Mouse (Mus musculus): ENCODE measurements around the gene Fer1l5.

Gene Fer1l5

DNA sequence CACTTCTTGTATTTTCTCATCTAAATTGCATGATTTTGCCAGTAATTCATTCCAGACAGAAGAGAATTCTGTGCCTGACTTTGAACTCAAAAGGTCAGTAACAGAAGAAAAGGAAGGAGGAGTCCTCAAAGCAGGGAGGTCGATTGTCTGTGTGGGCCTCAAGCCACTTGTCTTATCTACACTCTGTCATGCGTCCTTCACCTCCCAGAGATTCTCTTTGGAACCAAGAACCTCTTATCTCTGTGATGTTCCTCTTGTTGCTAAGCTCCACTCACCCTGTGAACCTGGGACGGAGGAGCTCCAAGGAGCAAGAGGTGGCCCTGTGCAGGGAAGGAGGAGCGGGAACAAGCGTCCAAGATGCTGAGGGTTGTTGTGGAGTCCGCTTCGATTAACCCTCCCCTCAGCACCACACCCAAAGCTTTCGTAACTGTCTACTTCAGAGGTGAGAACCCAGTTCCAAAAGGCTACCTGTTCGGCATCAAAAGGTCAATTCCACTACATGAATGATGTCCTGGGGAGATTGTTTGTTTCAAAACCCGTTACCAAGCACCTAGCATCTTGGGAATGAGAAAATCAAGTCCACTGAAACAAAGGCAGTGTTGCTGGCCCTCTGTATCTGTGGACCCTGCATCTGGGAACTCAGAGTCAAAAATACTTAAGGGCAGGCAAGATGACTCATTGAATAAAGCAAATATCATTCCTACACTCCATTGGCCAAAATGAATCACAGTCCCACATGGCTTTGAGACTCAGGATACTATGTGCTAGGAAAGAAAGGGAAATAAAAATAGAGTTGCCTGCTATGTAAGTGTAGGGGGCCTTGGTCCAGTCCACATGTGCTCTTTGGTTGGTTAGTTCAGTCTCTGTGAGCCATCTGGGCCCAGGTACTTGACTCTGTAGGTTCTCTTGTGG is at the start of gene Fer1l5:
Fer1l5 (plus strand) TSS at position 358 of the 912 bp plus-strand sequence.
- DNase-seq (ENCODE audit: low read depth) = no peak

GRCm38 (mm10) chr1:36323076-36323475 is 49.0 kb upstream of the Fer1l5 start:
- DNase-seq (ENCODE audit: low read depth) = no peak

DNA sequence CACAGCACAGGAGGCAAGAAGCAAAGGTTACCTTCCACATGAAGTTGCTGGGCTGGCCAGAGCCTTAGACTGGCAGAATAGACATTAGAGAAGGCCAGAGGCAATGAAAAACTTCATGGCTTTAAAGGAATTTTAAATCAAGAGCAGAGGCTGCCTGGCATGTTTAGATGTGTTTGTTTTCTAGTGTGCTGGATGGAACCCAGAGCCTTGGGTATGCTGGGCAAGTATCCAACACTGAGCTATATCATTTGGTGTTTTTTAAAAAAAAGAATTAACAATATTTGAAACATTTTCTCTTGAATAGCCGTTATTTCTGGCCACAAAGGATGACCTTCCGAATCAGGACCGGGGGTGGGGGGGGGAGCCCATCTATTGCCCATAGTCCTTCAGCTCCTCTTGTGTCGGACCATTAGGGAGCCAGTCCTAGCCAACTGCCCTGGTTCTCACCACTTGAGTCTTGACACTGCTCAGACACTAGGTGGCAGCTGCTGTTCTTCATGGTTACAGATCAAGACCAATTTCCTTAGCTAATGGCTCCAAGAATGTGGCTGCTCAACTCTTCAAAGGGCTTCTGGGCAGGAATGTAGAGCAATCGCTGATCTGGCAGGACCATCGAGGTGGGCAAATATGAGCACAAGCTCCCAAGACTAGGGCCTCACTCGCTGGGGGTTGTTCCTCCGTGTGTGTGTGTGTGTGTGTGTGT is 48.2 kb upstream of the Fer1l5 start:
- DNase-seq (ENCODE audit: low read depth) = peak; percentile 54

- no peak for DNase-seq (ENCODE audit: low read depth)
Measured at GRCm38 (mm10) chr1:36325900-36326321, 46.2 kb upstream of the Fer1l5 start.

- no peak for DNase-seq (ENCODE audit: low read depth)
Measured at GRCm38 (mm10) chr1:36326815-36327214, 45.3 kb upstream of the Fer1l5 start.

DNA sequence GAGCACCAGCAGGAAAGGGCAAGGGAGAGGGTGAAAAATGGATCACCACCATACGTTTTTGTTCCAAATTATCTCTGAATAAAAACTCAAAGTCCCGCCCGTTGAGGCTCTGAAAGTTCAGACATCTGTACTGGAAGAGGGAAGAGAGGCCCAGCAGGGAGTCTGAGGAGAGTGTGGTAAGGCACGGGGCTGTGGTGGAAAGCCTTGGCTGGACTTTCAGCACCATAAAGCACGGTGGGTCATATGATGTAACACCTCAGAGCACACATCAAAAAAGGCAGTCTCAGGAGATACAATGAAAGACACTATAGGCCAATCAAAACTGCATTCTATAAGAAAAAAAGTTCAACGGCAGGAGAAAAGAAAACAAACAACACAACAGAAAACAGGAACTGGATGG is 40.3 kb upstream of the Fer1l5 start:
- no peak for DNase-seq (ENCODE audit: low read depth)

DNA sequence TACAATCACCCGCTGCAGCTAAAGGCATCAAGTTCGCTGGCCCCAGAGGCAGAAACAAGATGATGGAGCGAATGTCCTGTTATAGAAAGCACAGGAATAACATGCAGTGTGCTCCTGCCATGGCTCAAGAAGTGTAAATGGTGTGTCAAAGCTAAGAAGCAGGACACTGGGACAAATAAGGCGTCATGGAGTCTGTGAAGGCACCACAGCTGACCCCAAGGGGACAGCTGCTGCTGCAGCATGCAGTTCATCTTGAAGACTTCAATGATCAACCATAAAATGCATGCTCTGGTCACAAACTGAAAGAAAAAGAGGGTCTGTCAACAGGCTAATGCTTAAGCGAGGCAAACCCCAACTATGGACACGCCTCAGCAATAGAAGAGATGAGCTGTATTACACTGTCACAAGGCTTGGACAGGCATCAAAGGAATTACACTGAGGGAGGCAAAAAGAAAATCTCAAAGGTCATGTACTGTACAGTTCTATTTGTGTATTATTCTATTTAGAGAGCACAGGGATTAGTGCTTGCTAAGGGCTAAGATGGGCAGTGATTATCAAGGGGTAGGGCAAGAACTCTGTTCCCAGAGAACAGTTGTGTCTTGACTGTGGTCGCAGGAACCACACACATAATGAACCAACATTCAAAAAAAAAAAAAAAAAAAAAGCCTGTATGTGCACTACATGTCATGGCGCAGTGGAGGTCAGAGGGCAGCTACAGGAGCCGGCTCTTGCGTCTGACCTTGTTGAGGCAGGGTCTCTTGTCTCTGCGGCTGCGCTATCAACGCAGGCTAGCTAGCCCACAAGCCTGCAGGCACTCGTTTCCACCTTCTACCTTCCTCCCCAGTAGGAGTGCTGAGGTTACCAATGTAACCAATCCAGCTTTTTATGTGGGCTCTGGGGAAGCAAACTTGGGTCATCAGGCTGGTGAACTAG is 38.9 kb upstream of the Fer1l5 start:
- DNase-seq (ENCODE audit: low read depth) = no peak

GRCm38 (mm10) chr1:36342547-36342946 is 29.5 kb upstream of the Fer1l5 start:
- DNase-seq (ENCODE audit: low read depth) = no peak

GRCm38 (mm10) chr1:36352351-36352750 is 19.7 kb upstream of the Fer1l5 start:
- no peak for DNase-seq (ENCODE audit: low read depth)

GRCm38 (mm10) chr1:36356955-36357695 is 15.0 kb upstream of the Fer1l5 start:
- no peak for DNase-seq (ENCODE audit: low read depth)

DNA sequence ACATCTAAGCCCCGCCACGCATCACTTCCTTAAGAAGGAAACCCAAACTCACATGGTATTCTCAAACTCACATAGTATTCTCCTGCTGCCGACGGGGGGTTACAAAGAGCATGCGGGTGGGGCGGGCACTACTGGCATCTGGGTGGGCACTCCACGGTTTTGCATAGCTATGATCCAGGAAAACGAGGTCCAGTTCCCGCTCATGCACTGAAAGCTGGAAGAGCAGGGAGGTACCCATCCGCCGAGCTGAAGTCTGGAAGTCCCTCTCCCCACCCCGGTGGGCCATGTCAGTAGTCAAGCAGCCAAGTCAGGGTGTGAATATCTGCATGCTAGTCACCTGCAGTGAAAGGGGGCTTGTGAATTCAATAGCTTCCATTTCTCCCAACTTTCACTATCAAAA is 4.4 kb upstream of the Fer1l5 start:
- DNase-seq (ENCODE audit: low read depth) = no peak

DNA sequence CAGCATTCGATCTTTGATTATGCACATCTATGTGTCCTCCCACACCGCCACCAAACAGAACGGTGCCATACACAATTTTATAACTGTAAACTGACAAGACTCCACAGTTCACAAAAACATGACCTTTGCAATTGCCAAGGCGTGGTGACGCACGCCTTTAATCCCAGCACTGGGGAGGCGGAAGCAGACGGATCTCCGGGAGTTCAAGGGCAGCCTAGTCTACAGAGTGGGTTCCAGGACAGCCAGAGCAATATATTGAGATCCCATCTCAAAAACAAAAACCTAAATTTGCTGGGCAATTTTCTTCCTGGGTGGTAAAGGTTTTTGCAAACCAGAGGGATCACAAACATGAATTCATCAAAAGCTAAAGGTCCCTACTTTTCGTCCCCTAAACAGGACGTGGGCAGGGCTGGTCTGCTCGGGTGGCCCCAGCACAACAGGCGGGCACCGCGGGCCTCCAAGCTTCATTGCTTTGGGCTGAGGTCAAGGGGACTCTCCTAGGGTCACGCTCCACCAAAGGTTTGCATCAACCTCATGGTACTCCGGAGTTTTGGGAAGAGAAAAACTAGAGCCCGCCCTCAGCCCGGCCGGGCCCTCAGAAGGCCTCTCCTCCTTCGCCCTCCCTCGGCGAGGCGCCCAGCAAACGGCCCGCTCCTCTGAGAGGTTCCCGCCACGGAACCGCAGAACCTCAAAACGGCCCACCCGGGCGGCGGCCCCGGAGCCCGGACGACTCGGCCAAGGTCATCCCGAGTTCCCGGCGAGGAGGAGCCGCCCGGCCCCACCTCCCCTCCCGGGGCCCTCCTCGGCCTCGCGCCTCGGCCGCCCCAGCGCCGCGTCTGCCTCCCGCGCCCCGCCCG is 3.8 kb upstream of the Fer1l5 start:
- DNase-seq (ENCODE audit: low read depth) = peak; percentile 68

- peak; percentile 96 for DNase-seq (ENCODE audit: low read depth)
Measured at GRCm38 (mm10) chr1:36368969-36369645, 3.0 kb upstream of the Fer1l5 start, which contains the start of gene Kansl3. Gene Kansl3, minus strand, starts transcription at chr1:36369181.

DNA sequence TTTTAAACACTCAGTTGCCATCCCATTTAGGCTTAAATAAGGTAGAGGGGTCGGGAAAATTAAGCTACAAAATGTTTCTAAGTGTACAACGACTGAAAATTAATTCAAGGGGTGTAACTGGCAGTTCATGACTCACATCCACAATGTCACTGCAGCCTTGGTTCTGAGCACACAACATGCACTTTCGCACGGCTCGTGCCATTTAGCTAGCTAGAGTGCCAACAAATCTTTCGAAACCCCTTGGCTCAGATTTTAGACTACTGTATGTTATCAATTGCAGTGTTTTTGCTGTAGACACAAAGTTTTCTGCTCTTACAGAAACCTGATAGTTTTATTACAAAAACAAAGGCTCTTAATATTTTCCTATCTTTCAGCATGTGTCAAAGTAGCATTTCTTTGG is 1.2 kb upstream of the Fer1l5 start:
- DNase-seq (ENCODE audit: low read depth) = no peak

DNA sequence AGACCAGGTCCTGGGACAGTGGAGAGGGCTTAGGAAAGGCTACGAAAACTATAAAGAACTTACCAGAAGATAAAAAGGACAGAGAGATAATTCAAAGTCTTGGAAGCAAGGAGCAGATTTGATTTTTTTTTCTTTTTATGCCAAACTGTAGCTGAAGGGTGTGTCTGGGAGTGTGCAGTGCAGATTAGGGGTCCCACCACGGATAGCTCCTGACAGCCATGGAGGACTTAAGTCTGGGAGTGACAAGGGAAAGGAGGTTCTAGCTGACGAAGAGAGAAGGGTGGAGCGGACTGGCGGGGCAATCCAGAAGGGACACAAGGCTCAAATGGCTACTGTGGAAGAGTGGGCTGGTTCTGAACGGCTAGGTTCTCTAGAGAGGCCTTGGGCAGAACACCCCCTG is 6.8 kb downstream of the Fer1l5 start:
- no peak for DNase-seq (ENCODE audit: low read depth)

- DNase-seq (ENCODE audit: low read depth) = no peak
Measured at GRCm38 (mm10) chr1:36379582-36379981, 7.5 kb downstream of the Fer1l5 start.

GRCm38 (mm10) chr1:36397041-36397440 is 24.9 kb downstream of the Fer1l5 start:
- no peak for DNase-seq (ENCODE audit: low read depth)

DNA sequence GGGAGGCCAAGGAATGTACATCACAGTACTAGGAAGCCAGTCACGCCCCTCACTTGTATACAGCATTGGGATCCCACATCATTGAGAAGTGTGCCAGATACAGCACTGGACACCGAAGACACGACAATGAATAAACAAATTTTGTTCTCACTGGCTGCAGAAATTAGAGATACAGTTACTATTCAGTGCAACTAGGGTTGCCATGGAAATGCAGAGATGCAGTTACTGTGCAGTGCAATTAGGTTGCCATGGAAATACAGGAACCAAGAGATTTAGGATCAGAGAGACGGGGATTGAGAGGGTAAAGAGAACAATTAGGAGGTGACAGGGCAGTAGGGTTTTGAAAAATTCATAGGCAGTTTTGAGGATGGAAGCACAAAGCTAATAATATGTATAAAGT is 29.4 kb downstream of the Fer1l5 start:
- DNase-seq (ENCODE audit: low read depth) = no peak

GRCm38 (mm10) chr1:36404531-36404930 is 32.4 kb downstream of the Fer1l5 start:
- DNase-seq (ENCODE audit: low read depth) = no peak

DNA sequence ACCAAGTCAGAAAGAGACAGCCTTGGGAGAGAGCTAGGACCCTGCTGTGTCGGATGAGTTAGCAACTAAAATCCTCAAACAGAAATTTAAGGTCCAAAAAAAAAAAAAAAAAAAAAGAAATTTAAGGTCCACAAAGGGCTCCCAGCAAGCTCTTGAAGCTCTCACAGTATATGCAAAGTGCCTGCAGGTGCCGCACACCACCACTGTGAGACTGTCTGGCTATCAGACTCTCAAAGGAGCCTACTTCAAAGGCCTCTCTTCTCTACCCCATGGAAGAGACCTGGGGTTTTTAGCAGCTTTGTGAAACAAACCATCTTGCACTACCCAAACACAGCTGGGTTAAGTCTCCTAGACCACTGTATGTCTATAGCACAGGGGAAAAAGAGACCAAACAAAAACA is 57.4 kb downstream of the Fer1l5 start:
- no peak for DNase-seq (ENCODE audit: low read depth)
